Mouse (Mus musculus): ENCODE measurements around the gene Mtmr10. TPM values are rescaled to one million over a fixed set of nuclear protein-coding genes. Genes with fewer than 3 reads are reported as not detected.

Gene Mtmr10
- 12.4 and 13.2 TPM in 2 replicates for polyA plus RNA-seq (2014; fragmentation: Nextera tagmentation; extraction: Ambion mirVana)

GRCm38 (mm10) chr7:64287414-64288091 lies at the start of gene Mtmr10:
Gene Mtmr10, plus strand, starts transcription at chr7:64287653.
- H3K27me3 ChIP-seq (ENCODE audit: control insufficient read depth, insufficient read depth, low read length): no peaks in the 10 kb centered on the region
- H3K4me3 ChIP-seq (ENCODE audit: low read depth, low read length): peak within 1 kb of the TSS; percentile 53
- H3K9me3 ChIP-seq (replicated peaks; ENCODE audit: control insufficient read depth, low read length): no peaks in the 10 kb centered on the region
- peak within 1 kb of the TSS; percentile 57 for H3K4me2 ChIP-seq (ENCODE audit: low read depth, low read length)
- ATAC-seq (replicated peaks; ENCODE audit: insufficient number of reproducible peaks, low FRiP score, low TSS enrichment, low read depth) (peak; percentile 96), DNase-seq (ENCODE audit: low spot score) (peak; percentile 97)
- H3K27ac ChIP-seq (replicated peaks; ENCODE audit: low read depth, low read length): no peak within 1 kb of the TSS
- no peaks in the 10 kb centered on the region for H3K4me1 ChIP-seq (ENCODE audit: control insufficient read depth, insufficient read depth, low read length)
- no peaks in the 10 kb centered on the region for H3K36me3 ChIP-seq (replicated peaks; ENCODE audit: control insufficient read depth, insufficient read depth, low read depth, low read length)
- peak within 1 kb of the TSS; percentile 64 for H3K9ac ChIP-seq (replicated peaks; ENCODE audit: low read length)
- WGBS: under 1% methylated on average over 76 of the region's 77 CpGs

DNA sequence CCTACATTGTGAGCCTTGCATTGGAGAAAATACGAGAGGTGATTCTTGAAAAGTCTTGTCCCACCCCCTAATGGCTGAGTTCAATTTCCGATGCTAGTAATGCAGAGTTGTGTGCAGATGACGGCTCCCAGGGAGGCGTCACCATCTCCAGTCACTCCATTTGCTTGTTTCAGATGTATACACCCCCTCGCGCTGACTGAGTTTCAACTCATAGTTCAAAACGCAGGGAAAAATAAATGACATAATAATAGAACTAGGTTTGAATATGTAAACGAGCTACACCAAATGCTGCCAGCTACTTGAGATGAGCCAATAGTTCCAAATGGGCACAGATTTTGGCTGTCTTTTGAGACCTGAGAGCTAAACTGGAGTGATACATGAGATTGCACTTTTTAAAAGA lies 49.7 kb upstream of the Mtmr10 start:
- ATAC-seq (replicated peaks; ENCODE audit: insufficient number of reproducible peaks, low FRiP score, low TSS enrichment, low read depth) (no peak), DNase-seq (ENCODE audit: low spot score) (no peak)
- Histone ChIP-seq H3K4me1 (ENCODE audit: control insufficient read depth, insufficient read depth, low read length) (no peaks in the 10 kb centered on the region; the same call in 1 of the 2 replicates), H3K4me2 (ENCODE audit: low read depth, low read length) (no peak overlapping the region), H3K9me3 (replicated peaks; ENCODE audit: control insufficient read depth, low read length) (no peaks in the 10 kb centered on the region), H3K27me3 (ENCODE audit: control insufficient read depth, insufficient read depth, low read length) (no peaks in the 10 kb centered on the region), H3K9ac (replicated peaks; ENCODE audit: low read length) (no peak overlapping the region), H3K27ac (replicated peaks; ENCODE audit: low read depth, low read length) (no peak overlapping the region), H3K4me3 (ENCODE audit: low read depth, low read length) (no peak overlapping the region), H3K36me3 (replicated peaks; ENCODE audit: control insufficient read depth, insufficient read depth, low read depth, low read length) (no peaks in the 10 kb centered on the region)
- WGBS: 87% methylated on average over 8 of the region's 8 CpGs

GRCm38 (mm10) chr7:64238410-64239086 lies 48.9 kb upstream of the Mtmr10 start:
- Histone ChIP-seq H3K9me3 (replicated peaks; ENCODE audit: control insufficient read depth, low read length) (no peaks in the 10 kb centered on the region), H3K36me3 (replicated peaks; ENCODE audit: control insufficient read depth, insufficient read depth, low read depth, low read length) (no peaks in the 10 kb centered on the region), H3K9ac (replicated peaks; ENCODE audit: low read length) (no peak overlapping the region), H3K27me3 (ENCODE audit: control insufficient read depth, insufficient read depth, low read length) (no peaks in the 10 kb centered on the region), H3K27ac (replicated peaks; ENCODE audit: low read depth, low read length) (no peak overlapping the region), H3K4me3 (ENCODE audit: low read depth, low read length) (no peak overlapping the region), H3K4me2 (ENCODE audit: low read depth, low read length) (no peak overlapping the region), H3K4me1 (ENCODE audit: control insufficient read depth, insufficient read depth, low read length) (no peaks in the 10 kb centered on the region; the same call in 1 of the 2 replicates)
- DNase-seq (ENCODE audit: low spot score) (no peak), ATAC-seq (replicated peaks; ENCODE audit: insufficient number of reproducible peaks, low FRiP score, low TSS enrichment, low read depth) (0 out of 2 replicates have a peak, but pooled peaks have one; percentile 44)
- WGBS: 85% methylated on average over 7 of the region's 7 CpGs

DNA sequence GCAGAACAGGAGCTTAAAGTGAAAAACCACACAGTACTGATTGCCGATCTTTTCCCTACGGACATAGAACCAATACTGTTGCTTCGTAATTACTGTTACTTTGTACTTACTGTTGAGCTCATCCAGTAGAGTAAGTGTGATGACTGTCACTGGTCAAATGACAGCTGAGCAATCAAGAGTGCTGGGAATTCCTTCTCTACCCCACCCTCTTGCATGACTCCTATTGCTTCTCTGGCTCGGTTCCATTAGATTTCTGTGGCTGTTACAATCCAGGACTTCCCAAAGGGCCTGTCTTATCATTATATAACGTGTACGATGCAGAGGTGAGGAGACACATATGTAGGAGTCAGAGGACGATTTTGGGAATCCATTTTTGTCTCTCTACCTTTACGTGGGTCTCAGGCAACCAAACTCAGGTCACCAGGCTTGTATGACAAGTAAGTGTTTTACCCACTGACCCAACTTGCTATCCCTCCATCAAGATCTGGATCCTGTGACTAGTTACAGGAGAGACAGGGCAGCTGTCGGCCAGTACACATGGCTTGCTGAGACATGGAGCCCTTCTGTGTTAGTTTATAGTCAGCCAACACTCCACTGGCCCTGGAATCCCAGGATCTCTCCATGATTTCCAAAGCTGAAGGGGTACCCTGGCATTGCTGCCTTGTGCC lies 48.2 kb upstream of the Mtmr10 start:
- Histone ChIP-seq H3K4me1 (ENCODE audit: control insufficient read depth, insufficient read depth, low read length) (no peaks in the 10 kb centered on the region; the same call in 1 of the 2 replicates), H3K9me3 (replicated peaks; ENCODE audit: control insufficient read depth, low read length) (no peaks in the 10 kb centered on the region), H3K4me2 (ENCODE audit: low read depth, low read length) (no peak overlapping the region), H3K4me3 (ENCODE audit: low read depth, low read length) (no peak overlapping the region), H3K36me3 (replicated peaks; ENCODE audit: control insufficient read depth, insufficient read depth, low read depth, low read length) (no peaks in the 10 kb centered on the region), H3K27ac (replicated peaks; ENCODE audit: low read depth, low read length) (no peak overlapping the region), H3K27me3 (ENCODE audit: control insufficient read depth, insufficient read depth, low read length) (no peaks in the 10 kb centered on the region), H3K9ac (replicated peaks; ENCODE audit: low read length) (no peak overlapping the region)
- no peak for ATAC-seq (replicated peaks; ENCODE audit: insufficient number of reproducible peaks, low FRiP score, low TSS enrichment, low read depth)
- DNase-seq (ENCODE audit: low spot score): no peak
- 88% methylated on average over 9 of the region's 9 CpGs for WGBS

DNA sequence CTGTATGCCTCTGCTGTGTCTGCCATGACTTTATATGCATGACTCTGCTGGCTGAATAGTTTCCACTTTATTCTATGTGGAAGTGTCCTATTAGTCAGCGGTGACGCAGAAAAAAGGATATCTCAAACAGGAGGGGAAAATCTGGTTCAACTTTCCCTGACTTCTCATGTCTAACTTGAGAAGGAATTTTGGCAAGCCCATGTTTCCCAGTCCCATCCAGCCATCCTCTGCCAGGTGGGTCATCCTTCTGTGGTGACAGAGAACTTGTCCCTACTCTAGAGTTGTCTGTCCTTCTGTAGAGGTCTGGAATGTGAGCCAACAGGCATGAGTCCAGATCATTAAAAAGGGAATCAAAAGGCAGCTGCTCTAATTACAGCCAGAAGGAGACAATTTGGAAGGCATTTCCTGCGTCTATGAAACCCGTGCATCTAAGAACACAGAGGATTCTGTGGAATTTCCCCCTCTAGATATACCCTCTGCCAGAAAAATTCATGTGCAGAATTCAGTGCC lies 47.6 kb upstream of the Mtmr10 start:
- H3K4me1 ChIP-seq (ENCODE audit: control insufficient read depth, insufficient read depth, low read length): no peaks in the 10 kb centered on the region; the same call in 1 of the 2 replicates
- H3K4me3 ChIP-seq (ENCODE audit: low read depth, low read length): no peak overlapping the region
- no peaks in the 10 kb centered on the region for H3K9me3 ChIP-seq (replicated peaks; ENCODE audit: control insufficient read depth, low read length)
- peak; percentile 28 for DNase-seq (ENCODE audit: low spot score)
- ATAC-seq (replicated peaks; ENCODE audit: insufficient number of reproducible peaks, low FRiP score, low TSS enrichment, low read depth): no peak
- H3K9ac ChIP-seq (replicated peaks; ENCODE audit: low read length): no peak overlapping the region
- 46% methylated on average over 4 of the region's 4 CpGs for WGBS
- no peaks in the 10 kb centered on the region for H3K27me3 ChIP-seq (ENCODE audit: control insufficient read depth, insufficient read depth, low read length)
- no peak overlapping the region for H3K4me2 ChIP-seq (ENCODE audit: low read depth, low read length)
- H3K27ac ChIP-seq (replicated peaks; ENCODE audit: low read depth, low read length): no peak overlapping the region
- no peaks in the 10 kb centered on the region for H3K36me3 ChIP-seq (replicated peaks; ENCODE audit: control insufficient read depth, insufficient read depth, low read depth, low read length)

DNA sequence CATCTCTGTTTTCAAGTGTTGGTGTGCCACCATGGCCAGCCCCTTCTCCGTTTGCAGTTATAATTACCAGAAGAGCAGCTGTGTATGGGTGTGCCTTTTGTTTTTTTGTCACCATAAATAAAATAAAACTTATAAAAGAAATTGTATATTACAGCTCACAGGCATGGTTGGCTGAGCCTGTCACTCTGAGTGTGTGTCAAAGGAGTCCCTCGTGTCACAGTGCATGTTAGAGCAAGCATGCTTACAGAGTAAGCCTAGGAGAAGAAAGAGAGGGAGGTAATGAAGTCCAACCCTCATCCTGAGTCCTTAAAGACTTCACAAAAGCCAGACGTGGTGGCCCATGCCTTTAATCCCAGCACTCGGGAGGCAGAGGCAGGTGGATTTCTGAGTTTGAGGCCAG lies 45.0 kb upstream of the Mtmr10 start:
- Histone ChIP-seq H3K4me3 (ENCODE audit: low read depth, low read length) (no peak overlapping the region), H3K4me1 (ENCODE audit: control insufficient read depth, insufficient read depth, low read length) (no peaks in the 10 kb centered on the region), H3K27me3 (ENCODE audit: control insufficient read depth, insufficient read depth, low read length) (no peaks in the 10 kb centered on the region), H3K36me3 (replicated peaks; ENCODE audit: control insufficient read depth, insufficient read depth, low read depth, low read length) (no peaks in the 10 kb centered on the region), H3K4me2 (ENCODE audit: low read depth, low read length) (no peak overlapping the region), H3K9me3 (replicated peaks; ENCODE audit: control insufficient read depth, low read length) (no peaks in the 10 kb centered on the region), H3K9ac (replicated peaks; ENCODE audit: low read length) (no peak overlapping the region), H3K27ac (replicated peaks; ENCODE audit: low read depth, low read length) (no peak overlapping the region)
- DNase-seq (ENCODE audit: low spot score) (no peak), ATAC-seq (replicated peaks; ENCODE audit: insufficient number of reproducible peaks, low FRiP score, low TSS enrichment, low read depth) (no peak)
- 62% methylated on average over 4 of the region's 4 CpGs for WGBS

DNA sequence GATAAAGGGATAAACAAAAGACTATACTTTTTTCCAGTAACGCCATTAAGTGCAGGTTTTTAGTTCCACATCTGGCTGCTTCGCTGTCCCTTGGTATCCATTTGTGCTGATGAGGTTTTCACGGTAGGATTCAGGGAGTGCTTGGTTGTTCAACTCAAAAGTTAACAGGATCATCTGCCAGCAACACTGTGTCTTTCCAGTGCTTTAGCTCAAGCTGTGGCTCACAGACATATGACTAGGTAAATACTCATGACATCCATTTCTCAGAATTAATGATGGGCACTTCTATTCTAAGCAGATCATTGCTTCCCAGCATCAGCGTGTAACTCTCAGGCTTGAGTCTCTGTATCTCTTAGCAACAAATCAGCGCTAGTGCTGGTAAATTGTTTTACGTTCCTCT lies 43.1 kb upstream of the Mtmr10 start:
- no peak for ATAC-seq (replicated peaks; ENCODE audit: insufficient number of reproducible peaks, low FRiP score, low TSS enrichment, low read depth)

More for the DNA sequence above, 43.1 kb upstream of the Mtmr10 start:
- Histone ChIP-seq H3K9ac (replicated peaks; ENCODE audit: low read length) (no peak overlapping the region), H3K4me1 (ENCODE audit: control insufficient read depth, insufficient read depth, low read length) (no peaks in the 10 kb centered on the region), H3K27ac (replicated peaks; ENCODE audit: low read depth, low read length) (no peak overlapping the region), H3K36me3 (replicated peaks; ENCODE audit: control insufficient read depth, insufficient read depth, low read depth, low read length) (no peaks in the 10 kb centered on the region), H3K27me3 (ENCODE audit: control insufficient read depth, insufficient read depth, low read length) (no peaks in the 10 kb centered on the region), H3K4me3 (ENCODE audit: low read depth, low read length) (no peak overlapping the region), H3K9me3 (replicated peaks; ENCODE audit: control insufficient read depth, low read length) (no peaks in the 10 kb centered on the region), H3K4me2 (ENCODE audit: low read depth, low read length) (no peak overlapping the region)
- DNase-seq (ENCODE audit: low spot score): no peak
- WGBS: 88% methylated on average over 6 of the region's 6 CpGs
